Mouse (Mus musculus): ENCODE measurements at regions not wholly inside any gene's neighbourhood (a gene's known extent, or its start where the extent isn't known, plus 50 kb on each side); places are given as distances from the start of the nearest gene placed in this dataset.
"Not testable (repeated sequence)": the region's sequence is repeated elsewhere in the genome, so short reads cannot be mapped to it uniquely, and the experiment has no call there.

DNA sequence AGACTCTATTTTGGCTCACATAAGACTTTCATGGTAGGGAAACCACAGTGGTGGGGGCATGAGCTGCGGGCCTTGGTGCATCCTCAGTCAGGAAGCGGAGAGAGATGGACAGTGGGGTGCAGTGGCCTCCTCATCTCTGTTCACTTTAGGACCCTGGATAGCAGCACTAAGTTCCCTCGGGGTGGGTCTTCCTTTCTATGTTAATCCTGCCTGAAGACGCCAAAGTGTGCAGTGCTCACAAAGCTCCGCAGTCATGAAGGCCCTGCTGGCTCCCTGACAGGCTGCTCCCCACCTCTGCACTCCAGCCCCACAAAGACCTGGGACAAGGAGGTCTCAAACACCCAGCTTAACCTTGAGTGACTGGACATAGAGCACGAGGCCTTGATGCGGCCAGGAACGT, 56.8 kb downstream of the Sox1 start:
- DNase-seq: no peak

DNA sequence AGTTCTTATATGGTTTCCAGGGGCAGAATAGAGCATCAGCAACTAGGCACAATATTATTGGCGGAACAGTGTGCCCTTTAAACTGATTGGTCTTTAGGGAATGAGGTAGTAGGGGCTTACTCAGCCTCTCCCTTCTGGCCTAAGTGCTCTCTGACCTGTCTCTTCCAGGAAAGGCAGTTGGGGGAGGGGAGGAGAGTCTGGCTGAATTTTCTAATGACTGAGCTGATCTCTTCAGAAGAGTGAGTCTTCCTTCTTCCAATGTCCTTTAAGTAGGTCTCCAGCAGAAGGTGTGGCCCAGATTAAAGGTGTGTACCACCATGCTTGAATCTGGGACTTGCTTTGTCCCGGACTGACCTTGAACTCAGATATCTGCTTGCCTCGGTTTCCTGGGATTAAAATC, 60.3 kb downstream of the Sox1 start:
- not testable (repeated sequence) for DNase-seq

DNA sequence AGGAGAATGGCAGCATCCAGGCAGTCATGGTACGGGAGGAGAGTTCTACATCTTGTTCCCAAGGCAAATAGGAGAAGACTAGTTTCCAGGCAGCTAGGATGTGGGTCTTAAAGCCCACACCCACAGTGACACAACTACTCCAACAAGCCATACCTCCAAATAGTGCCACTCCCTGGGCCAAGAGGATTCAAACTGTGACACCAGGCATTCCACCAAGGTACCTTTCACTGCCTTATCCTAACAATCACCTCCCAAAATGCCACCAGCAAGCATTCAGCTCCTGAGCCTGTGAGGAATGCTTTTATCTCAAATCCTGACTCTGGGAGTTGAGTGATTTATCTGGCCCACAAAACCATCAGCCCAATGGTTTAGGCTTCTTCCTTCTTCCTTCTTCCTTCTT, 61.2 kb downstream of the Sox1 start:
- no peak for DNase-seq

GRCm38 (mm10) chr8:12457015-12457414, 61.9 kb downstream of the Sox1 start:
- DNase-seq: no peak

DNA sequence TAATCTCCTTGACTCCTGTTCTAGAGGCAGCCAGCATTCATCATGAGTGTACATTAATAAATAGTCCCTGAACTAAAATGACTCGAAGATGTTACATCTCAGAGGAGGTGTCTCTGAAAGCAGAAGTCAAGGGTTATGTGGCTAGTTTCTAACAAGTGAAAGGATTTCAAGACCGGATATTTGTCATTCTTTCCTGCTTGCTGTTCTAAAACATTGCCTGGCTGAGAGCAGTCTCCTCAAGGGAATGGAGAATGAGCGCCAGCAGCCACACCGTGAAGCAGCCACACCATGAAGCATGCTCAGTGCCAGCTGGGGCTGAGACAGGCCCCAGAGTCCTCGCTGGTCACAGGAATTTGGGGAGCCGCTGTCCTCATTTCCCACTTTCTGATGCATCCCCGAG, 71.8 kb downstream of the Sox1 start:
- DNase-seq: no peak

- no peak for DNase-seq
Observed at GRCm38 (mm10) chr8:12467386-12468326, 72.6 kb downstream of the Sox1 start.

DNA sequence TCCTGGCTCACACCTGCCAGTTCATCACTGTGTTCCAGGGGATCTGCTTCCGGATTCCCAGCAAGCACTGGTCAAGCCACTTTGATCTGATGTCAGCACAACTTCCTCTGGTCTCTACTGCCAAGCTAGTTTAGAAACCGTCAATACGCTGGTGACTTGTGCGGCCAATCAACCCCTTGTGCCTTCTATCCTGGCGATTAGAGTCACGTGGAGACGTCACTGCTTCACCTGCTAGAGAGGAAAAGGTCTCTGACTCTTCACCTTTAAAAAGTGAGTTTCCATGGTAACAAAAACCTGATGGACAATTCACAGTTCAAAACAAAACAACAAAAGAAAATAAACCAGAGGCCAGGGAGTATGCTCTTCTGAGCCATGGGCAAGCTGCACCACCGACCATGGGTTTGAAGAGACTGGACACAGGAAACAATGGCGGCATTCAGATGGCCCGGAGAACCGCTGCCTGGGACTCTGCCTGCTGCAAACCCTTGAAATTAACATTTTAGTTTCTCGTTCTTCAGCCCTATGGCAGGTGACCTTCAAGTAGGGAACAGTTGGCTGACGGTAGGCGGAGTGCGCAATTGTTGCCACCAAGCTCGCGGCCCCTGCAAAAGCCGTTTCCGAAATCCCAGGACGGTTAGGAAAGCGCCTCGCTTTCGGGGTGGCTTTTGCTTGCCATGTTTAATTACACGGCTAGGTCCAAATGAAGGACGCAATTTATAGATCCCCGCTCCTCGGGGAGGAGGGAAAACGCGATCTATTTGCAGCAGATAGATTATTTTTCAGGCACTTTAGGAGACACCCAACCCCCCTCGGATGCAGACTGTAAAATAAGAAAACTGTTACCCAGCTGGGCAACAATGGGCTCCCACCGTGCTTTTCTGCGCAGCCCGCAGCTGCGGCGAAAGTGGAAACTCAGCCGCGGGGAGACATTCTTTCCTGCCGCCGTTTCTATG, 82.6 kb downstream of the Sox1 start:
- no peak for DNase-seq

- DNase-seq: no peak
Observed at GRCm38 (mm10) chr8:12481918-12482317, 86.8 kb downstream of the Sox1 start.

- DNase-seq: no peak
Observed at GRCm38 (mm10) chr8:12483551-12483950, 88.5 kb downstream of the Sox1 start.

- no peak for DNase-seq
Observed at GRCm38 (mm10) chr8:12485326-12485725, 87.5 kb upstream of the Spaca7 start.

DNA sequence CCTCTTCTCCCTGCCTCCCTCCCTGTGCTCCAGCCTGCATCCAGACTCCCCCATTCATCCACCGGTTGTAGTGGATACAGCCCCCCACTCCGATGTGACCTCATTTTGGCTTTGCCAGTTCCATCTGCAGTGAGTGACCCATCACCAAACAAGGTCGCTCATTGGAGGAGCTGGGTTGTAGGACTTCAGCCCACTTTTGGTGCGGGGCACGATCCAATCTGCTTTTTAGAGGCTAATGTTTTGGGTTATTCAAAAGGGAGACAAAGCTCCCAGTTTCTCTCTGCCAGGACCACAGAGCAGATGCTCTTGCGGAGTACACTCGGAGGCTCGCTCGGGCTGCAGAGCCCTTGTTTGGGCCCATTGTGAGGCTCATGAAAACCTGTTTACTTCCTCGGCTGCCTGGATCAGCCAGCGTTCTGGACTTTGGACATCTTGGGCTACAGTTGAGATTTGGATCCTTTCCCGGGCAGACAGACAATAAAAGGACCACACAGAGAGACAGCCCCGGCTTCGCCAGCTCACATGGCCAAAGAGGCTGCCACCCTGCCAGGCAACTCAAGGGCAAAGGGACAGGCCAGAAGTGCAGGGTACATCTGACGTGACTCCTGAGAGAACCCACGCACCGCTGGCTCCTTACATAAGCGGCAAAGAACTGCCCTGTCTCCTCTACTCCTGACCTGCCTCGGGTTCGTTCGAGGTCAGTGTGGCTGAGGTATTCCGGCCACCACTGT, 86.3 kb upstream of the Spaca7 start:
- peak; percentile 68 for DNase-seq

- no peak for DNase-seq
Observed at GRCm38 (mm10) chr8:12487201-12487600, 85.6 kb upstream of the Spaca7 start.

GRCm38 (mm10) chr8:12489194-12489593, 83.6 kb upstream of the Spaca7 start:
- no peak for DNase-seq

DNA sequence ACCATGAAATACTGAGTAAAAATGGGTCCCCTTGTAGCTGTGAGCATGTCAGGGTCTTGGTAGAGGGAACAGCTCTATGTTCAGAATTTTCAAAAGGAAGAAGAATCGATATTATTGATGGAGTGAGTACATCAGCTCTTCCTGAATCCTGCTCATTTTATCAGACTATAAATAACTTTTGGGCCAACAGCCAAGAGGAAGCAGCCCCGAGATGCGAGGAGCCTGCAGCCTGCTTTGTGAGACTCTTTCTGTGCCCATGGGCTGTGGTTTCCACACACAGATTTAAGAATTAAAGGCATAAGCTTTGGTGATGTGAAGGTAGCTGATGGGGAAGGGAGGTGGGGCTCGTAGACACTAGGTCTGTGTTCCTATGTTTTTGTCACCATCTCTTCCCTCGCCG, 81.4 kb upstream of the Spaca7 start:
- DNase-seq: no peak

GRCm38 (mm10) chr8:12492461-12492860, 80.4 kb upstream of the Spaca7 start:
- DNase-seq: no peak

DNA sequence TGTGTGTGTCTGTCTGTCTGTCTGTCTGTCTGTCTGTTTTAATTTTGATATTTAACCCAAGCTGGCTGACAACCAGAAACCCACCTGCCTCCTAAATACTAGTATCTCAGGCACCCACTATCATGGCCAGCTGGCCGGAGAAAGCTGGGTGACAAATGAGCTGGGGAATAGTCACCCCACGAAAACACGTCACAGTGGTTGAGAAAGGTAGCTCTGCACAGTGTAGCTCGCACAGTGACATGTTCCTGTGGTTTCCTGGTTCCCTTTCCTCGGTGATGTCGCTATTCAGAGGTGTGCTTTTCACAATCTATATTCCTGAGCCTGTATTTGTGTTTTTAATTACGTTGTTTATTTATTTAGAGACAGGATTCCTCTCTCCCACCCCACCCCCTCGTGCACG, 78.3 kb upstream of the Spaca7 start:
- no peak for DNase-seq

DNA sequence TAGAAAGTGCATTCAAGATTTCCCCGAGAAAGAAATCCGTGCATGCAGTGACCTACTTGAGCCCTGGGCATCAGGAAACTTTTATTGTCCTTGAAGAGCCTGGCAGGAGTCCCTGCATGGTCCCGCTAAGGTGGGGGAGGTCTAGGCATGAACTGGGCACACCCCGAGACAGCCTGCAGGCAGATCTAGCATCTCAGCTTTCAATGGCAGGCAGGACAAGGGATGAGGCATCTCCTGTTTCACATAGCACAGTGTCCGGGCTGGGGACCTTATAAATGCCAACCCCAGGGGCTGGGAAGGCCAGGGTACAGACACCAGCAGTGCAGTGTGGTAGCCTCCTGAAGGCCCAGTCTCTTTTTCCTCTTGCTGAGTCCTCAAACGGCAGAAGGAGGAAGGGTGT, 75.4 kb upstream of the Spaca7 start:
- no peak for DNase-seq

GRCm38 (mm10) chr8:12499658-12500057, 73.2 kb upstream of the Spaca7 start:
- DNase-seq: no peak

DNA sequence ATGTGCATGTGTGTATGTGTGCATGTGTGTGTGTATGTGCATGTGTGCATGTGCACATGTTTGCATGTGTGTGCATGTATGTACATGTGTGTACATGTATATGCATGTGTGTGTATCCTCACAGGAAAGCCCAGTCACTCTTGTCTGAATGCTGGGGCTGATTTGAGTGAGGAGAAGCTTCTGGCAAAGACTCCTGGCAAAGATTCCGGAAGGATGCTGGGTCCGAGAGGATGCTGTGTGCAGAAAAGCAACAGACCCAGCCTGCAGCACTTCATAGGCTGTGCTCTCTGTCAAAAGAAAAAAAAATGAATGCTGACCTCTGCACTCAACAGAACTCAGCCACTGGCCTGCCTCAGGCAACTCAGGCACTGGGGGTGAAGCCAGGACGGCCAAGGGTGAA, 72.5 kb upstream of the Spaca7 start:
- no peak for DNase-seq

DNA sequence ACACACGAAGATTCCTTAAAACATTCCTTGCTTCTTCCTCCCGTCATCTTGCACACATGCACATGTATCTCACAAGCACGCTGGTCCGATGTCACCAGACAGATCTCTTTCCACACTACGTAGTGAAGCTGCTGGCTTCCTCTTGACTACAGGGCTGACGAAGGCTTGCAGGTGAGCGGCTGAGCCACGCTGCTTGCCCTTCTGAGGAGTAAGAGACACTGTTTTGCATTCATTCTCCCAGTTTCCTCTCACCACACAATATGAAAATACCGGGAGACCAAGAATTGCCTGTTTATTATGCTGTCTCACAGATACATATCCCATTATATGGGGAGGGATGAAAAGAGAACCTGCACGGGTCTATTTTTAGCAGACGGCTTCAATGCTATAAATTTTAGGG, 71.0 kb upstream of the Spaca7 start:
- DNase-seq: no peak

GRCm38 (mm10) chr8:12502321-12502775, 70.5 kb upstream of the Spaca7 start:
- DNase-seq: no peak

- no peak for DNase-seq
Observed at GRCm38 (mm10) chr8:12502856-12503255, 70.0 kb upstream of the Spaca7 start.

- no peak for DNase-seq
Observed at GRCm38 (mm10) chr8:12503344-12503743, 69.5 kb upstream of the Spaca7 start.
